Mouse (Mus musculus) hindbrain, embryonic 13.5 days (tissue): ENCODE results near the gene Mcrip1. TPM values are rescaled to one million over a fixed set of nuclear protein-coding genes. Genes with fewer than 3 reads are reported as not detected.
"Not testable (repeated sequence)": the region's sequence is repeated elsewhere in the genome, so short reads cannot be mapped to it uniquely, and the experiment has no call there.

Experiments
- ATAC-seq: fragments of 200-750 bp; cut with Nextera tagmentation; 2 replicates; pipeline ENCODE4 v1.8.0; 2017; ENCODE audit warnings: moderate TSS enrichment; ENCODE audit not compliant: low FRiP score
- H3K27ac ChIP-seq: fragments of 300-500 bp; sonication (generic); 2 replicates; pipeline ENCODE4 v1.5.1; 2015; ENCODE audit warnings: inconsistent platforms, mild to moderate bottlenecking, moderate library complexity
- H3K27me3 ChIP-seq: fragments of 300-500 bp; sonication (generic); 2 replicates; pipeline ENCODE4 v1.6.1; 2015; ENCODE audit warnings: mild to moderate bottlenecking, inconsistent platforms
- H3K36me3 ChIP-seq: fragments of 300-500 bp; sonication (generic); 2 replicates; pipeline ENCODE4 v1.6.1; 2015; ENCODE audit warnings: mild to moderate bottlenecking, inconsistent platforms
- H3K4me1 ChIP-seq: fragments of 300-500 bp; sonication (generic); replicated peaks from 2 replicates; pipeline ENCODE4 v1.6.1; 2015; ENCODE audit warnings: inconsistent platforms
- H3K4me2 ChIP-seq: fragments of 300-500 bp; sonication (generic); 2 replicates; pipeline ENCODE4 v1.6.1; 2015; ENCODE audit warnings: inconsistent platforms, mild to moderate bottlenecking, moderate library complexity
- H3K4me3 ChIP-seq: fragments of 300-500 bp; sonication (generic); 2 replicates; pipeline ENCODE4 v1.5.1; 2015; ENCODE audit warnings: mild to moderate bottlenecking, inconsistent platforms
- H3K9ac ChIP-seq: fragments of 300-500 bp; sonication (generic); 2 replicates; pipeline ENCODE4 v1.6.1; 2015; ENCODE audit warnings: mild to moderate bottlenecking, inconsistent platforms
- H3K9me3 ChIP-seq: fragments of 300-500 bp; sonication (generic); 2 replicates; pipeline ENCODE4 v1.6.1; 2016; ENCODE audit warnings: inconsistent platforms
- WGBS: fragments of 180-500 bp; shearing (Covaris S2); methylation state at CpG from one replicate; pipeline ENCODE4 v1.1.7; 2015; 5-methylcytosine and 5-hydroxymethylcytosine counted together
- polyA plus RNA-seq: library from polyadenylated mRNA; unstranded; fragments of >200 nt; fragmentation: Nextera tagmentation; extraction: Ambion mirVana; gene quantifications from 2 replicates; pipeline ENCODE4 v1.2.1, GENCODE M21; 2015

Gene Mcrip1
- polyA plus RNA-seq = 234 and 241 TPM in 2 replicates

DNA sequence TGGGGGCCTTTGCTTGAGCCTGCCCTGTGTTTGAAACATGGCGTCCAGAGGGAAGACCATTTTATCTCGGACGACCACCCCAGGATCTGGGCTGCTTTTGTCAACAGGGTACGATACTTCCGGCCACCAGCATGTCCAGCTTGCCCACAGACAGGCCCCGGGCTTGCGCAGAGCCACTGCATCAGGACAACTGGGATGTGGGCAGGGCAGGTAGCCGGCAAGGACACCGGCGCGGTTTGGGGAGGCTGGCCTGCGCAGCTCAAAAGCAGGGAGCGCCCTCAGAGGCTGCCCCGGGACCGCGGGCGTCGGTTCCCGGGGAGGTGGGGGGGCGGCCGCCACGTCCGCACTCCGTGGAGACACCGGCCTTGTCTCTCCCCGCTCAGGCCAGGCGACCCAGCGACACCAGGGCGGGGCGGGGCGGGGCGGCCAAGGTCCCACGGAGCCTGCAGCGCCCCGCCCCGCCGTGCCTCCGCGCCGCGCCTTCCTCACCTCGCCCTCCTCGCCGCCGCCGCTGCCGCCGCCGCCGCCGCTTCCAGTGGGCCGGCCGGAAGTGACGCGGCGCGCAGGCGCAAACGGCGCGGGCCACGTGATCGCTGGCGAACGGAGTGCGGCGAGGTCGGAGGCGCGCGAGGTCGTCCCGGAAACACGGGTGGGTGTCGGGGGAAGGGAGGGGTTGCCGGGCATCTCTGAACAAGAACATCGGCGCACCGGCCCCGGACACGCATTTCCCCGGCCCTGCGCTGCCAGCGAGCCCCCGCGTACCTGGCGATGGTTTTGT, at the start of gene Mcrip1:
Gene Mcrip1, minus strand, starts transcription at position 560 of the 778 bp plus-strand sequence.
- peak within 1 kb of the TSS; percentile 98 for H3K9ac ChIP-seq
- H3K4me2 ChIP-seq = peak within 1 kb of the TSS; percentile 95
- H3K36me3 ChIP-seq = peaks cover 22% of the 10 kb centered on the region
- peak within 1 kb of the TSS; percentile 90 for H3K27ac ChIP-seq
- H3K9me3 ChIP-seq = no peaks in the 10 kb centered on the region
- H3K4me3 ChIP-seq = peak within 1 kb of the TSS; percentile 98
- 1% methylated on average over 45 of the region's 87 CpGs for WGBS
- no peaks in the 10 kb centered on the region for H3K27me3 ChIP-seq
- ATAC-seq = peak; percentile 85
- peaks cover 35% of the 10 kb centered on the region for H3K4me1 ChIP-seq

DNA sequence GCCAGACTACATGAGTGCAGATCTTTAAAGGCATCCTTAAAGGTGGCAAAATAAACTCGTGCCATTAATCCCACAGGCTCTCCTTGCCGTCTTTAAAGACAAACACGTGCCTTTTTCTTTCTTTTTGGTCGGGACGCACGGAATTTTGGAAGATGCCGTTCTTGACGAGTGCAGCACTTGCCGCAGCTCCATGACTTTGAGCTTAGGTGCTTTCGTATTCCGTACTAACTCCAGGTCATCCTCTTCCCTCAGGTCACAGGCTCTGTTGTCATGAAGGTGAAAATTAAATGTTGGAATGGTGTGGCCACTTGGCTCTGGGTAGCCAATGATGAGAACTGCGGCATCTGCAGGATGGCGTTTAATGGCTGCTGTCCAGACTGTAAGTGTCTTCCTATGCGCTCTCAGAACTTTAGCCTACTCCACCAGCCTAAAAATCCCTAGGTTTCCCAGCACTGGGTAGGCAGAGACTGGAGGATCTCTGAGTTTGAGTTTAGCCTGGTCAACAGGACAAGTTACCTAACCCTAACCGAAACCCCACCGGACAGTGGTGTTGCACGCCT, 49.5 kb upstream of the Mcrip1 start:
- ATAC-seq = 0 out of 2 replicates have a peak, but pooled peaks have one; percentile 7
- Histone ChIP-seq H3K27me3 (no peaks in the 10 kb centered on the region), H3K27ac (peak overlapping the region; percentile 92; the same call in 1 of the 2 replicates), H3K9me3 (no peaks in the 10 kb centered on the region), H3K9ac (peak overlapping the region; percentile 79), H3K4me2 (peak overlapping the region; percentile 79), H3K4me1 (peaks cover 28% of the 10 kb centered on the region), H3K36me3 (peaks cover 63% of the 10 kb centered on the region), H3K4me3 (peak overlapping the region; percentile 100)
- 49% methylated on average over 17 of the region's 17 CpGs for WGBS

DNA sequence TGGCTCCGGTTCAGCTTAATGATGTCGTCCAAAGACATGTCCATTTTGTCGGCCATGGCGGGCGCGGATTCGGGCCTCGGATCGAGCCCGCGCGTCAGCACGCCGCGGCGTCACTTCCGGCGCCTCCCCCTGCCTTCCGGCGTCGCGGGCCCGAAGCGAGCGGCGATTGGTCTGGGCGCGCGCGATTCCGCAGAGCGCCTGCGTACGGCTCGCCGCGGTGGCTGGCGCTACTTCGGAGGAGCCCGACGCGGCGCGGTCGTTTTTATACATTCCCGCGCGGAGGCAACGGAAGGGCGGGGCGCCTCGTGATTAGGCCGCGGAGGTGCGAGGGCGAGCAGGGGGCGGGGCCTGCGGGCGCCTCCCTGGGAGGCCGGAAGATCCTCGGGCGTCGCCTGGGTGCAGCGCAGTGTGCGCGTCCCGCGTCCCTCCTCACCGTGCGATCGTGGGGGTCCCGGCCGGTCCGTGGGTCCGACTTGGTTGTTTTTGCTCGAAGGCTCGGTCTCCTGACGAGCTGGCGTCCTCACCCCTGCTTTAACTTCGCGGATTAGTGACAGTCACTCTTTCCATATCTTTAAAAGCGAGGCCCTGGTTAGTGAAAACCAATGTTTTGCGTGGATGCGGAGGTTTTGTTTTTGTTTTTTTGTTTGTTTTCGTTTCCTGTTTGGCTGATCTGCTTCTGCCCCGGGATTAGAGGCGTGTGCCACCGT, 48.9 kb upstream of the Mcrip1 start, which contains the start of the genes Alyref and Anapc11:
Gene Alyref, minus strand, starts transcription at position 83 of the 707 bp plus-strand sequence.
Gene Anapc11, plus strand, starts transcription at position 139 of the 707 bp plus-strand sequence.
- WGBS = under 1% methylated on average over 88 of the region's 88 CpGs
- Histone ChIP-seq H3K4me2 (peak within 1 kb of the TSS; percentile 96), H3K4me3 (peak within 1 kb of the TSS; percentile 100), H3K4me1 (peaks cover 28% of the 10 kb centered on the region), H3K9me3 (no peaks in the 10 kb centered on the region), H3K36me3 (peaks cover 63% of the 10 kb centered on the region), H3K9ac (peak within 1 kb of the TSS; percentile 99), H3K27ac (peak within 1 kb of the TSS; percentile 92), H3K27me3 (no peaks in the 10 kb centered on the region)
- peak; percentile 98 for ATAC-seq

DNA sequence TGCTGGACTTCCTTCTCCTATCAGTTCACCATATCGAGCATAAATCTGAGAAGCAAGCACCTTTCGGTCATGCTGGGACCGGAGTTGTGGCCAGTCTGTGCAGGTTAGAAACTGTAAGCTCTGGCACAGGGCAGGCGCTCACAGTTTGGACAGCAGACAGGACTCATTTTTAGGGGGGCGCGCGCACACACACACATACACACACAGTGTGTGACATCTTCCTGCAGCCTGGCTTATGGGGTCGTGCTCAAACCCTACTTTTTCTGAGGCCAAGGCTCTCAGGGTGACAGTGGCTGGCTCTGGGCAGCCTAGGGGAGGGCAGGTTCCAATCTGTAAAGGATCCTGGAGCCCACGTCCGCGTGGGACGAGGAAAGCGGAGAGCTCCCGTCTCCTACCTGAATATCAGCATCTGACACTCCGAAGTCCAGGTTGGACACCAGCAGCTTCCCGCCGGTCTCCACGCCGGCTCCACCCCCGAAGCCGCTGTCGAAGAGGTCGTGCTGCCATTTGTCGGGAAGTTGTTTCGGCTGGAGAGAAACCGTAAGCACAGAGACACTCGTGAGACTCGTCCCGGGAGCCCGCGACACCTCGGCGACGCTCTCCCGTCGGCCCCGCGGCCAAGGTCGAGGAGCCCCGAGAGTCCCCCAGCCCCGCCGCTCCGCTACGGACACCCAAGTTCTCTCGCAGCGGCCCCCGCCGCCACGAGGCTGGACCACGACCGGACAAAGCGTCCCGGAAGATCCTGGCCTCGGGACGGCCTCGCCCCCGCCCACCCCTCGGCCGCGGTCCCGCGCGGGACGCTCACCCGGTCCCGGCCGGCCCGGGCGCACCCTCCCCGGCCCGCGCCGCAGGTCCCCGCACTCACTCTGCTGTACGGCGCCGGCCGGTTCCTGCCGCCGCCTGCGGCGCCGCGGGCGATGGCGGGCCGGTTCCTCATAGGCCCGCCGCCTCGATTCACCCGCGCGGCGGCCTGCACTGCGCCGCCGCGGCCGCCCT, 48.0 kb upstream of the Mcrip1 start:
- no peaks in the 10 kb centered on the region for H3K9me3 ChIP-seq
- H3K4me2 ChIP-seq = peak overlapping the region; percentile 96
- ATAC-seq = peak; percentile 67
- peak overlapping the region; percentile 100 for H3K4me3 ChIP-seq
- 6% methylated on average over 81 of the region's 99 CpGs for WGBS
- H3K4me1 ChIP-seq = peaks cover 28% of the 10 kb centered on the region
- peak overlapping the region; percentile 92 for H3K27ac ChIP-seq
- H3K36me3 ChIP-seq = peaks cover 63% of the 10 kb centered on the region
- no peaks in the 10 kb centered on the region for H3K27me3 ChIP-seq
- peak overlapping the region; percentile 99 for H3K9ac ChIP-seq

DNA sequence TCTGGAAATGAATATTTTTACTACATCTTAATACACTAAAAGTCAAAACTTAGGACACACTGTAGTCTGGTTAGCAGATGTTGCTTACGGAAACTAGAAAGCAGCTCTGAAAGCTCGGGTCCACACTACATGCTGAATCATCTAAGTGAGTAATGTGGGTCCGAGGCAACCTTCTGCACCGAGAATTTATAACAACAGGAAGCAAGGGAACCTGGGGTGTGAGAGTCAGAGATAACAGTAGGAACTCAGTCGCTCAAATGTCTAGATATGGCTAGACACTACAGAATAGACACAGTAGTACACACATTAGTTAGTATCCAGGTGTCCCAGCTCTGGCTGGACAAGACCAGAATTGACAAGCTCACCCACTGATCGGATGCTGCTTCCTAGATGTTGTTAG, 39.0 kb upstream of the Mcrip1 start:
- no peak overlapping the region for H3K4me3 ChIP-seq
- H3K27me3 ChIP-seq = no peaks in the 10 kb centered on the region
- no peak for ATAC-seq
- no peak overlapping the region for H3K9ac ChIP-seq
- 93% methylated on average over 6 of the region's 6 CpGs for WGBS
- H3K36me3 ChIP-seq = peaks cover 88% of the 10 kb centered on the region
- H3K9me3 ChIP-seq = peaks cover 4% of the 10 kb centered on the region; the same call in 1 of the 2 replicates
- no peak overlapping the region for H3K4me2 ChIP-seq
- H3K27ac ChIP-seq = no peak overlapping the region
- no peaks in the 10 kb centered on the region for H3K4me1 ChIP-seq

DNA sequence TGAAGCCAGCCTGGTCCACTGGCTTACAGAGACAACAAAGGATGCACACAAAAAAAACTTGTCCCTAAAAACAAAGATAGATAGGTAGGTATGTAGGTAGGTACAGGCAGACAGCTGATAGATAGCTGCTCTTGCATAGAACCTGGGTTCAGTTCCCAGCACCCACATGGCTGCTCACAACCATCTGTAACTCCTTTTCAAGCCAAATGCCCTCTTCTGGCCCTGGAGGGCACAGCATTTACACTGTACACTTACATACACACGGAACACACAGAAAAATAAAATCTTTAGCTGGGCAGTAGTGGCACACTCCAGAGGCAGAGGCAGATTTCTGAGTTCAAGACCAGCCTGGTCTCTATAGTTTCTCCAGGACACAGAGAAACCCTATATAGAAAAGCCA, 34.4 kb upstream of the Mcrip1 start:
- WGBS = 88% methylated on average over 1 of the region's 1 CpGs

DNA sequence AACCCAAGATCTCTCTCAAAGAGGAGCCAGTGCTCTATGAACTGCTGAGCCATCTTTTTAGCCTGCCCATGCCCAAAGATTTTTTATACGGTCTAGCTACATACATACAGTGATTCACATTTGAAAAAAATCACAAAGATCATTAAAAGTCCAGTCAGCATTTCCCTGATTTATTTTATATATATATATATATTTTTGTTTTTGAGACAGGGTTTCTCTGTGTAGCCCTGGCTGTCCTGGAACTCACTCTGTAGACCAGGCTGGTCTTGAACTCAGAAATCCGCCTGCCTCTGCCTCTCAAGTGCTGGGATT, 33.4 kb upstream of the Mcrip1 start:
- not testable (repeated sequence) for H3K27me3 ChIP-seq, H3K9ac ChIP-seq, H3K4me3 ChIP-seq, H3K4me2 ChIP-seq, ATAC-seq, H3K9me3 ChIP-seq
- Histone ChIP-seq H3K36me3 (peaks cover 55% of the 10 kb centered on the region), H3K4me1 (peaks cover 31% of the 10 kb centered on the region), H3K27ac (peak overlapping the region; percentile 98; the same call in 1 of the 2 replicates)
- WGBS = 86% methylated on average over 2 of the region's 2 CpGs

More for the DNA sequence above, 34.4 kb upstream of the Mcrip1 start:
- no peak overlapping the region for H3K4me3 ChIP-seq
- no peak overlapping the region for H3K9ac ChIP-seq
- H3K9me3 ChIP-seq = peaks cover 4% of the 10 kb centered on the region; the same call in 1 of the 2 replicates
- H3K36me3 ChIP-seq = peaks cover 53% of the 10 kb centered on the region
- H3K4me2 ChIP-seq = no peak overlapping the region
- no peak for ATAC-seq
- H3K4me1 ChIP-seq = peaks cover 27% of the 10 kb centered on the region
- H3K27ac ChIP-seq = no peak overlapping the region
- no peaks in the 10 kb centered on the region for H3K27me3 ChIP-seq

DNA sequence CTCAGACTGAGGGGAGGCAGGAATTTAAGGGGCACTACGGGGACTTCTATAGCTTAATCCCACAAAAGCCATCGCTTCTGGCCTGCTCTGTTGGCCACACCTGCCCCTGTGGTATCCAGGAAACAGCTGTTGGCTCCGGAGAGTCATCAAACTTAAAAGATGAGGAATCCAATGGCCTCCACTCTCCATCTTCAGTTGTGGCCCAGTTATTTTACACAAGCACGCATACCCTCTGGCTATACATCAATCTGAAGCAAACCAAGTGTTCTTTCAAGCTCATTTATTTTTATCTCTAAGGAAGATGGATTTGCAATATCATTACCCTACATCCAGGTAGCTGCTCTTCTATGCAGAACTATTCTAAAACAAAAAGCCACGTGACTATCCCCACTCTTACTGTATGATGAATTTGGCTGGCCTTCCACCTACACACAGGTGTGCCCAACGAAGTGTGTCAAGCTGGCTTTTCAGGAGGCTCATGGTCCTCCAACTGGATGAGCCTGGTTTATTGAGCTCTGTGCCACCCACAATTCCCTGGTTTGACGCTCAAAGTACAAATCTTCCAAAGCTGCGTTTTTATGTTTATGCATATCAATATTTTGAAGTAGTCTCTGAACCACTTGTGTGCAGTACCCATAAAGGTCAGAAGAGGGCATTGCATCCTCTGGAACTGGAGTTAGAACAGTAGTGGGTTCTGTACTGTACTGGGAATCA, 32.9 kb upstream of the Mcrip1 start:
- 73% methylated on average over 8 of the region's 8 CpGs for WGBS
- no peak for ATAC-seq
- H3K36me3 ChIP-seq = peaks cover 55% of the 10 kb centered on the region
- H3K4me3 ChIP-seq = peak overlapping the region; percentile 92
- H3K9me3 ChIP-seq = peaks cover 4% of the 10 kb centered on the region; the same call in 1 of the 2 replicates
- H3K4me2 ChIP-seq = peak overlapping the region; percentile 95
- peaks cover 31% of the 10 kb centered on the region for H3K4me1 ChIP-seq
- H3K27ac ChIP-seq = peak overlapping the region; percentile 98
- peak overlapping the region; percentile 97 for H3K9ac ChIP-seq
- H3K27me3 ChIP-seq = no peaks in the 10 kb centered on the region

DNA sequence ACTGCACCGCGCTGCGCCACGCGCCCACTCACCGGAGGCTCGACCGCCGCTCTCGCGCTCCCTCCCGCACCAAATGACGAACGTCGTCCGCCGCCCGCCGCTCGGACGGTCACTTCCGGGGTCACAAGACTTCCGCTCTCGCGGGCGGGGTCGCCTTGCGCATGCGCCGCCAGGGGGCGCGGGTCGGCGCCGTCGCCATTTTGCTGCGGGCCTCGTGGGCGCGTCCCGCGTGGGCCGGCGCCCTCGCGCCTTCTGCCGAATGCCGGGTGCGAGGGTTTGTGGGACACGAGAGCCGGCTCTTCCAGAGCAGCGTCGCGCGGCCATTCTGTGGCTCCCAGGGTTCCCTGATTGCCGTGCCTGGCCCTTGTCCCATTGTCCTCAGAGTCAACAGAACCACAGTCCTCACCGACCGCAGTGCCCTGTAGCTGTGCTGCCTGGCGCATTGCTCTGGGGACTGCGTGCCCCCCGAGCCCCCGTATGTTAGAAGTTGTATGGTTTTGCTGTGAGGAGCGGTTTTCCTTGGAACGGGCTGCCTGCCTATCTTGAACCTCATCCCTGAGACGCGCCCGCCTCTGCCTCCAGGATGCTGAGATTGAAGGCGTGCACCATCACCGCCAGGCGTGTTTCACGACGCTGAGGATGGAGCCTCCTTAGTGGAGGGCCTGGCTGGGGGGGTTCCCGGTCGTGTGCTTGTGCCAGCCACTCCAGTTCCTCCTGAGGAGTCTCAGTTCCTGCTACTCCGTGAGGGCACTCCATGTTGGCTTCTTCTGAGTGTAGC, 32.2 kb upstream of the Mcrip1 start, which contains the start of gene Arhgdia:
Gene Arhgdia, minus strand, starts transcription at position 135 of the 778 bp plus-strand sequence.
- H3K36me3 ChIP-seq = peaks cover 53% of the 10 kb centered on the region
- H3K9ac ChIP-seq = peak within 1 kb of the TSS; percentile 97
- 5% methylated on average over 74 of the region's 75 CpGs for WGBS

DNA sequence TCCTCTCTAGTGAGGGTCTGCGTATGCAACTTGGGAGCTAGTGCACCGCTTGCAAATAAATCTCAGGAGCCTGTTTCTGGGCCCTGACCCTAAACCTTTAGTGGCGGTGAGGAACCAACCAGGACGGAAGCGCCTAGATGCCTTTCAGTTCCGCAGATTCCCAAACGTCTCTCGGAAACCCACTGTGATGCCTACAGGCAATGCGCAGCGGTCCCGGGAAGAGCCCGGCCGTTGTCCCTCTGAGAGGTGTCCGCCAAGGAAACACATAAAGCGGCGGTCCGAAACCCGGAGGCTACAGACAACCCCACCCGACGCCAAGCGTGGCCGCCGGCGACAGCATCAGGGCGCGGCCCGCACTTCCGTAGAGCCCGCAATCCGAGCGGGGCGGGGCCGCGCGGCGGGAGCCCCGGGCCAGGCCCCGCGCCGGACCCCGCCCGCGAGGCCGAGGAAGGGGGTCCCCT, 31.4 kb upstream of the Mcrip1 start:
- peak; percentile 21; the same call in 1 of the 2 replicates for ATAC-seq
- Histone ChIP-seq H3K27ac (peak overlapping the region; percentile 98), H3K27me3 (no peaks in the 10 kb centered on the region), H3K36me3 (peaks cover 45% of the 10 kb centered on the region), H3K4me2 (peak overlapping the region; percentile 95), H3K4me3 (peak overlapping the region; percentile 92), H3K4me1 (peaks cover 31% of the 10 kb centered on the region), H3K9ac (peak overlapping the region; percentile 97), H3K9me3 (peaks cover 4% of the 10 kb centered on the region; the same call in 1 of the 2 replicates)
- 0% methylated on average over 35 of the region's 44 CpGs for WGBS

More for the DNA sequence above, 32.2 kb upstream of the Mcrip1 start, which contains the start of gene Arhgdia:
- peaks cover 31% of the 10 kb centered on the region for H3K4me1 ChIP-seq
- H3K4me2 ChIP-seq = peak within 1 kb of the TSS; percentile 95
- peaks cover 4% of the 10 kb centered on the region; the same call in 1 of the 2 replicates for H3K9me3 ChIP-seq
- no peaks in the 10 kb centered on the region for H3K27me3 ChIP-seq
- H3K4me3 ChIP-seq = peak within 1 kb of the TSS; percentile 92
- ATAC-seq = peak; percentile 72
- H3K27ac ChIP-seq = peak within 1 kb of the TSS; percentile 98
